Mouse (Mus musculus) B cell, adult 2 months (primary cell): ENCODE measurements around the gene Kiz.
A peak's percentile ranks its signal among the peaks of the same experiment; 100 is the strongest.

Experiments used
- DNase-seq, 2 experiments: peaks; one replicate each; pipeline ENCODE4 v3.0.0; 2022

Kiz gene

DNA sequence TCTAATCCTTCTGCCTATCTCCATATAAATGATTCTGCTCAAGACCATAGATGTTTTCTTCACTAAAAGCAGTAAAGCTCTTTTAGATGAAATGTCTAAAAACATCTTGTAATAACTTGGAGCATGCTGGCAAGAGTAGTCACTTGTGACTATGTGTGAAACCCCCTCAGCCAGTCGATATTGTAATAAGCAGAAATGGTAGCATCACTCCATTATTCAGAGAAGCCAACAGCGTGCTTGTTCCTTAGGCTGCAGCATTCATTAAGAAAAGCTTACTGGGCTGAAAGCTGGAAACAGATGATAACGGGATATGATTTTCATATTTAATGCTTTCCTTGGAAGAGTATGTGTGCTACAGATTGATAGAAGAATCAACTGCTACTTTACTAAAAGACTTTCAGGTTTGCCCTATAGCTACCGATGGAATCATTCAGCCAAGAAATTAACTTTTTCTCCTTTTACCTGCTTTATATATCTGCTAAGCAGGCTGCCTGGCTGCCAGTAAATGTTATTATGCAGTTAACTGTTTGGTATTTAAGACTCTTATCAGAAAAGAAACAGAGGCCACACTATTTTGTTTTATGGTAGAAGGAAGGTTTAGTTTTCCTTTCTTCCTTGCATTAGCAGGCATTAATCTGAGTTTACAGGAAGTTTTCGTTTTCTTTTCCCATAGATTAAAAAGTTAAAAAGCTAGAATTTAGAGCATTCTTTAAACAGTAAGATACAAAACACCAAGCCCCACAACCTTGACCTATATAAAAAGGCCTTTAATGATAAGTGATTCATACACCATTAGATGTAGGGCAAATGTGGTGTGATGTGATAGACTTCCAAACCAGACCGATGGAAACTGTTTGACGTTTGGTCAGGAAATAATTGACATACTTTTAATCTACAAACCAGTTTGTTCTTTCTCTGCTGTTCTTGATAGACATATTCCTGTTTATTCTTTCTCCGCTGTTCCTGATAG is 15.9 kb downstream of the Kiz start:
- DNase-seq, result no peak

DNA sequence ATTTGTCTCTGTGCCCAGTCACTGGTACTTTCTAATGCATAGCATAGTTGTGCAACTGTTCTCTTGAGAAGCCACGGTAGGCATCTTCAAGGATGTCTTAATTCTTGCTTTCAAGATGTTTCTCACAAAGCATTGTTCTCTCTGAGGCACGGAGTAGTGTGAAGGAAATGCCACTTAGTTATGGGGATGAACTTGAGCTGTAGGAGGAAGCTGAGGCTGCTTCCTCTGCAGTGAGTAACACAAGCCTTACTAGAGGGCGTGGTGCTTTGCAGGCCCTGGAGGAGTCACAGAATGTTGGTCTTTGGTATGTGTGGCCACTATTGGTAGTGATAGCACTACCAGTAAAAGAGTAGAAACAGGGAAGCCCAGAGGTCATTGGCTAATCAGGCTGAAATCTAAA is 17.0 kb downstream of the Kiz start:
- DNase-seq, result no peak

DNA sequence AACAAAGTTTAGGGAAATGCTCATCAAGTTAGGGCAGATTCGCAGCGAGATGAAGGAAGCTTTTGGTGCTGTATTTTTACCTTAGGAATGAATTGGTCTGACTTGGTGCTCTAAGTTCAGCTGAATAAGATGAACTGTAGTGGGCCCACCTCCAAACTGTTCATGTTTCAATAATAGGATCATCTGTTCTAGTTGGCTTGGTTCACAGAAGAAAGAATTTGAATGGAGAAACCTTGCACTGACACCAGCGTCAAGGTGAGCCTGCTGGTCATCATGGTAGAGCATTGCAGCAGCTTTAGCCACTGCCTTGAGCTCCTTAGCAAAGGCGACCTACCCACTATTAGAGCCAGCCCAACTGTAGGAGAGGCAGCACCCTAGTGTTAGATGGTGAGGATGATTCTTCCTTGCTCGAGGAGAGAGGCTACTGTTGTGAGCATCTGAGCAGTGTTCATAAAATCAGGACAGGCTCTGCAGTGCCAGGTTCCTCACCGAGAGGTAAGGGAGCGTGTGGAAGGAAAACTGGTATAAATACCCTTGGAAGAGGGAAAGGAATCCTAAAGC is 18.3 kb downstream of the Kiz start:
- DNase-seq, result no peak

DNA sequence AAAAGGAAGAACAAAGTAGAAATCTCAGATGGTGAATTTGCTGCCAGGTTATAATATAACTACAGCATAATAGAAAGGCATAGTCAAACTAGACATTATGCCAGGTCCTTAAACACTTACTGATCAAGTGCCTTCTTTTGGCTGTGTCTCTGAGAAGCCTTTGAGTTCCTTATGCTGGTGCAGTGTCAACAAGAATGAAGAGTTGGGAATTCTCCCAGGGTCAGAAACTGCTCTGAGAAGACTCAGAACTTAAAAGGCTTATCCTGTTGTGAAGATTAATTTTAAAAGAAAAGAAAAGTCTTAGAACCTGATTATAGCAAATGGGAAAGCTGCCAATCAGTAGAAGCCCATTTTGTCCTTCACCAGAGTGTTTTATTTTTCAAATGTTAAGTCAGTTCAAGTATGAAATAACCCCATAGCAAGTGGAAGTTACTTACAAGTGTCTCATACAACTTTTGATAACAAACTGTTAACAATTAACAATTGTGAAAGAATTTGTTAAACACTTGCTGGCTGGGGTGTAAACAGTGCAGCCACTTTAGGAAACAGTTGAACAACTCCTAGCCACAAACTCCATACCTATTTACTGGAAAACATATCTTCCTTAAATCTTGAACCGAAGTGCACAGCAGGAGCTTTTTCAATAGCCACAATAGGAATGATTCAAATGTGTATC is 21.9 kb downstream of the Kiz start:
- DNase-seq, result no peak

DNA sequence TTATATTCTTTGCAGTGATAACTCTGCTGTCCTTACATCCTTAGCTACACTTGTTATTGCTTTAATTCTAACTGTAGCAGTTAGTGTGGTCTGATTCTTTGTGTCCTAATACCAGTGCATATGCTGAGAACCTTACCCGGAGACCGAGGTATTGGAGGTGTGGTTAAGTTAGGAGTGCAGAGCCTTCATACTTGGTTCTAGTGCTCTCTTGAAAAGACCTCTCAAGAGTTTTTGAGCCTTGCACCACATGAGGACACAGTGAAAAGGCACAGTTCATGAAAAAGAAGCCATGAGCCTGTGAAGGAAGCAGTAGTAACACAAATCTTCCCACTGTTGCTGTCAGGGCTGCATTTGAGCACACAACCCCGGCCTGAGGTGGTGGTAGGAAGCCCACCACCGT is 26.0 kb downstream of the Kiz start:
- DNase-seq, result no peak

DNA sequence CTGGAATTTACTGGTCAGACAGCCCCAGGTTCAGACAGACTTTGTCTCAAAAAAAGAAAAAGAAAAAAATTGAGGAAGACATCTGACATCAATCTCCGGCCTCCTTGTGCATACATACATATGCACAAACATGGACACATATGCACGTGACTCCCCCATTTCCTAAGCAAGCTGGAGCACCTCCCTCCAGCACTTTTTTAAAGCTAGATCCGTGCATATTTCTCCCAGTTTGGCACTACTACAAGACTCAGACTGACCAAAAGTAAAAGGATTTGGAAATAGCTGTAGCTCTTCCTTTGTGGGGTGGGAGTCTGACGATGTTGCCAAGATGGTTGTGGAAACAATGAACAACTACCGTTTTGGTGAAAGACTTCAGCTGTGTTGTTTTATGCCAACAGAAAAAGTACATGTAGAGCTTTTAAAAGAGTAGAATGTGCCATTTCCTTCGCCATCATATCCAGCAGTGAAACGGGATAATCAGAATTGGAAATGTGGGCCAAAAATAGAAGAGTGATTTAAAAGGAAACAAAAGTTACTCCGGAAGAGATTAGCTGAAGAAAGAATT is 28.7 kb downstream of the Kiz start:
- DNase-seq, result no peak

DNA sequence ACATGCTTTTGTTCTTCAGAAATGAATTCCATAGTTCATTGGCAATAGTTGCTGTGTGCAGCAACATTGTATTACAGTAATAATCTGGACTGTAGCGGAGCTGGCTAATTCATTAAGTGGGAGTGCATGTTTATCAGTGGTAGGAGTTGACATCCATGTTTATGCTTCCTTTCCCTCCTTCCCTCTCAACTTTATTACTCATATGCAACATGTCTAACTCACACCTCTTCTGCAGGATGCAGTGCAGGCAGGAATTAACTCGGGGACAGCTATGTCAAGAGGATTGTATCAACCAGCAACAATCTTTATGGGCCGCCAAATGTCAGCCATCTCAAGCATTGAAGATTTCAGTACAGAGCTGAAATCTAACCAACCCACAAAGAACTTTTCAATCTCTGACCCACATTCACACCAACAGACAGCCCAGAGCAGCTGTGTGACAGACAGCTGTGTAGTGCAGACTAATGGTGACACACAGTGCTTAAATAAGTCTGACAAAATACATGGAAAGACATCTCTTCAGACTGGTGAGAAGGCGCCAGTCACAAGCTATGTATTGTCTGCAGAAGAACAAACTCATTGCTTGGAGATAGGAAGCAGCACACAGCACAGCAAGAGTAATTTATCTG is 33.2 kb downstream of the Kiz start:
- no peak for DNase-seq

DNA sequence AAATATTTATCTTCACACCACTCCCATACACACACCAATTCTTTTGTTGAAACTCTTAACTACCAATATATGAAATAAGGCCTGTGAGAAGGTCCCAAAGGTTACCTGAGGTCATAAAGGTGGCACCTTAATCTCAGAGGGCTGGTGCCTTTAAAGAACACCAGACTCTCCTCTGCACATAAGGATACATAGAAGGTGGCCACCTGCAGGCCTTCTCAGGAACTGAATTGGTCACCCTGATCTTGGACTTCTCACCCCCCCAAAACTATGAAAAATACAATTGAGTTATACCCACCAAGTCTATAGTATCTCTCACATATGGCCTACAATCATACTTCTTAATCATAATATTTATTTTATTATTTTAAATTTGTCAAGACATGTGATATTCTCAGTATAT is 43.3 kb downstream of the Kiz start:
- peak; percentile 5 to 19 for DNase-seq

DNA sequence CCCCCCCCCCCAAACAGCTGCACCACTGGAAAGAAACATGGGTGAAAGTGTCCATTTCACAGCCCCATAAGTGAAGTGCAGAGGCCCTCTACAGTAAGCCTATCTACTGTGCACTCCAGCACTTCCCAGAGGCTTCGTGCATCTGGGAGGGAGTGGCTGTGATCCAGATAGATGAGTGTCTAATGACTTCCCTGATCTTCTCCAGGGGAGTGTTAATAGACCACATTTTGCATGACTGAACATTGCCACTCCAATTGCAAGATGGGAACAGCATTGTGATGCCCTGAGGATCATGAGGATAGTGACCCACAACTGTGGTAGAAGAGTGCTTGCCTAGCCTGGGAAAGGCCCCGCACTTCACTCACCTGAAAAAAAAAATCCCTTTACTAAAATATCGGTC is 60.4 kb downstream of the Kiz start:
- DNase-seq, result no peak

DNA sequence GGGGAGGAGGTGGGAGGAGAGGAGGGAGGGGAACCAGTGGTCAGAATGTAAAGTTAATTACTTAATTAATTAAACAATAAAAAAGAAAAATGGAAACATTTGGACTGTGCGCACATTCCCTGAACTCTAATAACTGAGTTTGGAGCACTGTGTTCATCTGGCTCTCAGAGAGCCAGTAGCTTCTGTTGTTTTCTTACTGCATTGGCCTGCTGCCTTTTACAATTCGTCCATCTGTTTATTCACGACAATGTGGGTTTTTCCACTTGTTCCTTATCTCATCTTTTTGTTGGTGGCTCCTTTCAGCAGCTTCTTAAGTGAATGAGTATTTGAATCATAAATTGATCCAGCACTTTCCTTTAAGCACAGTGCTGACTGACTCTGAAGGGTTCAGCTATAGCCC is 62.1 kb downstream of the Kiz start:
- no peak for DNase-seq

DNA sequence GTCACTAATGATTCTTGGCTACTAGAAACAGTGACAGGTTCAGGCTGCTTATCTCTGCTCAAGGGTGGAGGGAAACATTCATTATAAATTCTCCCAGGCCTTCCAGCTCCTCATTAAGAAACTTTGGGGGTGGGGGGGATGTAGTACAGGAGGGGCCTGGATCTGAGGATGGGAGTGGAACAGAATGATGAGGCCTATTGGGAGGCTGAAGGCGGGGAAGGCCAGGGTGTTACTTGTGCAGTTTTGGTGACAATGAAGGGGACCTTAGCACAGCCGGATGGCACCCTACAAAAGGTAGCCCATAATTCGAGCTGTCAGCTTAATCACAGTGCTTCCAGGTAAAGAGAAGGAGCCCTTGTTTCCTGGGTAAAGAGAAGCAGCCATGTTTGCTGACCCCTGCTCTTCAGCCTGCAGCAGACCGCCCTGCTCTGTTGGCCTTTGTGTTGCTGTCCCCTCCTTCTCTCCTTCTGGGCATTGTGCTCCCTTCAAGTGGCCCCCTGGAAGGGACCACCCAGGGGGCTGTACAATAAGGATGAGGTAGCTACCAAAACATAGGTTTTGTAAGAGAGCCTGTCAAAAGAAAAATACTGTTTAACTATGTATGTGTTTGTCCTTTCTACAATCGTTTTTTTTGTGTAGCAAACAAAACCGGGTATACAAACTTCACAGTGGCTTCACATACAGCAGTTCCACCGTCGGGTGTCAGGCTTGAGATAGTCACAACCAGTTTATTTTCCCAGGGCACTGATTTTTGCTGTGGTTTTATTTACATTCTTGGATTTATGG is 64.9 kb downstream of the Kiz start:
- no peak for DNase-seq

DNA sequence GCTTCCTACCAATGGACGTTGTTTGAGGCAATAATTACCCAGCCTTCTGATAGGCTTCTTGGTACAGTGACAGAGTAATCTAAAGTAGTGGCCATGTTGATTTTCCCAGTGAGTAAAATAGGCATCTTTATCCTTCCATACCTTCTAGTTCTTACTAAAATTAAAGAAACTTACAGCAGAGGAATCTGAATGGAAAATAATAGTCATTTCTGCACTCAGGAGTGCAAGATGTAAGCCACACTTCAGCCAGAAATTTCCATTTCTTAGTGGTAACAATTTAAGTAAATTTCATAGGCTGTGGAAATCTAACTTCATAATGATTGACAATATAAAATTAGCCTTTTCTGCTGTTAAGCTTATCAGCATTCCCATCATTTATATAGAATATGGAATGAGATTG is 69.6 kb downstream of the Kiz start:
- DNase-seq, result no peak

DNA sequence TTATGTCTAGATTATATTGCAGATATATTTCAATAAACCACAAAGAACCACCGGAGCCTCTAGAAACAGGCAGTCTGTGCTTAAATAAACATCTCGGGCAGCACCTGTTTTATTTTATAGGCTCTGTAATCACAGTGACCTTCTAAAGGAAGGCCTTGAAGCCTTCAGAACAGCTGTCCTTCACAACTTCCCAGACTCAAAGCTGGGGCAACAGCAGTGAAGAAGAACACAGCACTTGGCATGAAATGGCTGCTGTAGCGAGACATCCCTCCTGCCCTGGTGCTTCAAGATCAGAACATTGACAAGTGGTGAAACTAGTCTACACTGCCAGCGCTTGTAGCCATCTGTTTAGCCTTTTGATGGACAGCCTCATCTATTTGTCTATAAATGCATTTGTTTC is 70.2 kb downstream of the Kiz start:
- DNase-seq, result no peak

DNA sequence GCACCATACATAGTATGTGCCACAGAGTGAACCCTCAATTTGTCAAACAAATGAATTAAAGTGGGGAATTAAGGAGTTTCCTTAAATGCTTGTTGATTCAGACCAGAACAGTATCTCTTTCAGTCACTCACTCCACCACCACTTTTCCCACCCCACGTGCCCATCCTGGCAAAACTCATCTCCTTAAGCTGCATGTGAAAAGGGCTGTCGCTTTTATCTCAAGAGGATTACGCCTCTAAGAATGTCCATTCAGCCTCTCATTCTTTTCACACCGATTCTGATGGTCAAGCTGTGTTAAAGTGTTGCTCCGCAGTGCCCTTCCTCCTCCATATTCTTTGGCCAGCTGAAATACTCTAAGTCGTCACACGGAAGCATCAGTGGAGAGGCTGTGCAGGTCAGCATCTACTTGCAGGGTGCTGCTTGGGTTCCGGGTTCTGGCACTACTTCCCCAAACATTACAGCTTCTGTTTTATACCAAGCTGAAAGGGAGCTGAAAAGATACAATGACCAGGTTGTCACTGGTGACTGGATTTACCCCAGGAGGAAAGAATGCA is 92.6 kb downstream of the Kiz start:
- DNase-seq, result no peak

DNA sequence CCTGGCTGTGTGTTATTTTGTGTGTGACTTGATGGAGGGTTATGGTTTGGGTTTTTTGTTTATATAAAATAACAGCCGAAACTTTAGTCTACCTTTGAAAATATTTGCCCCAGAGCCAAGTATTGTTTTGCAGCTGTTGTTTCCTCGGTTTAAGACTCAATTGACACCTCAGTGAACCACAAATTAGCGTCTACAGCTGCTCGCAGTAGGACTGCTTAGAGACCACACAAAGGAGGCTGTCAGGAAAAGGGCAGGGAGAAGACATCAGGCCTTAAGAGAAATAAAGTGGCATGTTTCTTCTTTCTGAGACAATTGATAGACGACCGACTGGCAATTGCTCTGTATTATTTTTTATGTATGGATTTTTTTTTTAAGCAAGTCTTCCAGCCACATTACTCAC is 100.7 kb downstream of the Kiz start:
- DNase-seq, result no peak

DNA sequence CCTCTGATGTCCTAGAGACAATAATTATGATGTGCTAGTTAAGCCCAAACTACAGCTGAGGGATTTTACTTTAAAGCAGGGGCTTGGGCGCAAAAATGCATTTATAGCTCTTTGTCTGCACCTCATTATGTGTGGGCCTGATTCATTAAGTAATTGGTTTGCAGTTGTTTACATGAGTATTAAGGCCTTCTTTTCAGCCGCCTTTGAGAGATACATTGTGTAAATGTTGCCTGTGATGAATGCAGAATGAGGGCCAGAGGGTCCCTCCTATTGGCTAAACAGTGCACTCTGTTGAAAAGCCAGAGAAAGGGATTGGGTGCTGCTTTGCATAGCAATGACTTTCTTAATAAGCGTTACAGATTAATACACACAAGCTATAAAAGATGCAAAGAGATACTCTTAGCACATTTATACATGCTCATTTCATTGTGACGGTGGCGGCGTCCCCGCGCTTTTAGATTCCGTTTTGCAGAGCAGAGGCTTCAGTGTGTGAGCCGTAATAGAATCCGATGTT is 102.8 kb downstream of the Kiz start:
- no peak for DNase-seq

DNA sequence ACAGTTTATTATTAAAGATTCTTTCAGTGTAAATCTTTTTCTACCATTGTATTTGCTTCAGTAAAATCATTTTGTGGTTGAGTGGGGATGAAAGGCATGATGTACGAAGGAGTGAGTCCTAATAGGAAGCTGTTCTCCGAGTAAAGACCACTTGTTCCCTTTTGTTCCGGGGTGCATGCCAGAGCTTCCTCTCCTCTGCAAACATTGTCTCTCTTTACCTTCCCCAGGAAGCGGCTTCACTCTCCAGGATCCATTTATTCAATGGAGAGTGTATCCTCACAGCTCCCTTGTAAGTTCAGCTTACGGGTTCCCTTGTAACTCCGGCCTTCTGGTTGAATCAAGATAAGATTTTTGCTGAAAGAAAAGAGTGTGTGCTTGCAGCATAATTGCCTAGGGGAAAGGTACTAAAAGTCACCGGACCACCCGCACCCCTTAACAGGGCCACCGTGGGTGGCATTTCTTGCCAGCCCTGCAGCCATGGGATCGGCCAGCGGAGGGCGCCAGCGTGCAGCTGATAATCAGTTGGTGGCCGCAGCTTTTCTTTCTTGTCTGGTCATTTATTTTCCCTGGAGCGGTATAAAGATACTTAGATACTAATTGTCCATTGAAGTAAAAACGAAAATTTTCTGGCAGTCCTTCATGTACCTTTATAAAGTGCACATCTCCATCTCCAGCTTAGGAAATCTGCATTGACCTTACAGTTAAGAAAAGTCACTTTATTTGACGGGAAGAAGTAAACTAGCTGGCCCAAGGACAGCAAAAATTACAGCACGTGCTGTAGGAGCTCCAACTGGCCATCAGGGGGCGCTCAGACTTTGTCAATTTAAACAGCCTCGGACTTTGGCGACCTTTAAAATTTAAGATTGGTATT is 103.5 kb downstream of the Kiz start:
- DNase-seq, result peak; percentile 85

DNA sequence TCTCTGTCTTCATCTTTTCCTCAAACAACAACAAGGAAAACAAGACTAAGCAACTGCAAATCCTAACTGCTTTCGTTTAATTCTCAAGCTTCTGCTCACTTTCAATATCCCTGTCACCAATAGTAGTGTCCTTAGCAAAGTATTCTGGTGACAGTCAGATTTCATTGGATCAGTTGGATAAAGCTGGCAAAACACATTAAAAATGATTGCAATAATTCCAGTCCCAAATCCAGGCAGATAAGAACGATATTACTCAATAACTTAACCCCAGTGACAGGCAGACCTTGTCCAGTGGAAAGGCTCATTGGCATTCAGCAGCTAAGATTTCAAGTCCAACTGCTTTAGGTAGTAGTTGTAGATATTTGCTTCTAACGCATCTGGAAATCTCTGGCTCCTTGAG is 119.4 kb downstream of the Kiz start:
- DNase-seq, result no peak

DNA sequence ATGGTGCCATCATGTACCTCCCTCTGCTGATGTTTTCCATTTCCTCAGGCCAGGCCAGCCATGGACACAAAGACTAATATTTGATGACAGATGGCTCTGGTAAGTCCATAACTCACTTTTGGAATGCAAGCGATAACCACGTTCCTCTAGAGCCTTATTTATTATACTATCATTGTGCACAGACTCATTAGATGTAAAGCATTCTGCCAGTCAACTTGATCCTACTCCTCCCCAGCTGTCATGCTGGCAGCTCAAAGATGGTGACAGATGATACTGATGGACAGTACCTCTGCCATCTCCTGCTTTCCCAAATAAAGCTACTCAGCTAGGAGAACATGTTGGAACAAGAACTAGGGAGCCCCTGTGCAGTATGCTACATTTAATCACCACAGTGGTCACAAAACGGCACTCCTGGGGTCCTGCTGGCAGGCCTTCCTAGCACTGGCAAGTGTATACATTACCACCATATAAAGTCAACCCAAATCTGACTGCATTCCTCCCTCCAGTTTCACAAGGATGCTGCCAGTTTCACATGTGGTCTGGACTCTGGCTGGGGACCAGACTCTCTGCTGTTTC is 119.9 kb downstream of the Kiz start:
- no peak for DNase-seq

DNA sequence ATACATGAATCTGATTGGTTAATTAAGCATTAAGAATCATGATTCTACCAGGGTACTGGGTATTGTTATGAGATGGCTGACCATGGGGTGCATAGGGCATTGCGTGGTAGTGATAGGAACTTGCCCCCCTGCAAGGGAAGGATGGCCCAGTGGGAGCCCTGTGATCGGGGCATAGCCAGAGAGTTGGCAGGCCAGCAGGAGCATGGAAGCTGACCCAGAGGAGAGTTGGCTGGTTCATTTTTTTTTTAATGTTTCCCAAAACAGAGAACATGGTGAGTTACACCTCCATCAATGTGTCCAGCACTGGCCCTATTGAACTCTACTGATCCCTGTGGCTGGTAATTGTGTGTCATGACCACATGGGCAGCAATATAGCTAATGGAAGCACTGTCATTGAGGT is 127.1 kb downstream of the Kiz start:
- DNase-seq, result no peak
